Mouse (Mus musculus) liver, postnatal 0 days (tissue): ENCODE measurements around the gene Fam186b.

ENCODE experiments used
- CTCF ChIP-seq: sonication (generic); IDR thresholded peaks from 2 replicates; pipeline ENCODE4 v1.5.1; 2016; ENCODE audit warnings: antibody characterized with exemption, low read depth
- EP300 ChIP-seq: IDR thresholded peaks from 2 replicates; pipeline ENCODE4 v1.6.1; 2016; ENCODE audit warnings: antibody characterized with exemption, low read depth, mild to moderate bottlenecking

DNA sequence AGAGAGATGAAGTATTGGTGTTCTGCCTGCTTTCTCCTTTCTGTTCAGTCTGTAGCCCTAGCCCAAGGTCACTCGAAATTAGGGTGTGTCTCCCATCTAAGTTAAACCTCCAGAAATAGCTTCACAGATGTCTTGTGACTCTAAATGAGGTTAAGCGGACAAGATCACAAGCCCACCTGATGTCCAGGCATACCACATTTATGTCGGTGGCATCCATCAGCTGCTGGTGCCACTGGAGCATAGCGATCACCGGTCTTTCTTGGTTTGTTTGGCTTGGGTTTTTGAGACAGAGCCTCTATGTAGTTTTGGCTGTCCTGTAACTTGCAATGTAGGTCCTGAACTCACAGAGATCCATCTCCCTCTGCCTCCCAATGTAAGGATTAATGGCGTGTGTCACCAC is 41.9 kb downstream of the Fam186b start:
- TF ChIP-seq EP300 = no peak
- TF ChIP-seq CTCF = no peak
